Mouse (Mus musculus): ENCODE data around the gene Ssr4. TPM values are rescaled to one million over a fixed set of nuclear protein-coding genes. Genes with fewer than 3 reads are reported as not detected.
A peak's percentile ranks its signal among the peaks of the same experiment; 100 is the strongest.

Gene Ssr4
- polyA plus RNA-seq, 1 experiment from 2014 or later = 160 TPM

DNA sequence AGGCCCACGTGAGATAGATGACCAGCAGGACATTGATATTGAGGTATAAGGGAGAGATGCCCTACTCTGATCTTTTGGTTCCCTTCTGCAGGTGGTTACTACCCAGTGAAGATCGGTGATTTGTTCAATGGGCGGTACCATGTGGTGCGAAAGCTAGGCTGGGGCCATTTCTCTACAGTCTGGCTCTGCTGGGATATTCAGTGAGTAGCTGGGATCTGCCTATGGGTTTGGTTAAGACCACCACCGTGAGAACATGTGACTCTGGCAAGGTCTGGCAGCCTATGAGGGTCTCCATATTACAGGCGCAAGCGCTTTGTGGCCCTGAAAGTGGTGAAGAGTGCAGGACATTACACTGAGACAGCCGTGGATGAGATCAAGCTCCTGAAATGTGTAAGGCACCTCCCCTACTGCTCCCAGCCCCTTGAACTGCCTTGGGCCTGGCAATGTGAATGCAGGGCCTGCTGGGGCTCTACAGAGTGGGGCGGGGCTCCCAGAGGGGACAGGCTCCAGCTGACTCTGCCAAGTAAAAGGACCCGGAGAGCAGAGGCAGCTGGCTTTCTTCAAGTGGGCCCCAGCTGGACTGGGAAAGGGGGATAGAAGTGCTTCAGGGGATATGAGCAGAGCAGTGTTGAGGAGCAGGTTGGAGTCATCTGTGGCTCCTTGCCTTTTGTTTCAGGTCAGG is 11.9 kb upstream of the Ssr4 start:
- Histone ChIP-seq H3K27ac (replicated peaks) (0 out of 2 replicates have a peak overlapping the region, but pooled peaks have one; percentile 33), H3K4me1 (replicated peaks) (peaks cover 6% of the 10 kb centered on the region), H3K36me3 (peaks cover 38% of the 10 kb centered on the region), H3K9ac (no peak overlapping the region), H3K4me2 (no peak overlapping the region), H3K9me3 (no peaks in the 10 kb centered on the region), H3K27me3 (no peaks in the 10 kb centered on the region), H3K4me3 (no peak overlapping the region)
- 73% methylated on average over 10 of the region's 10 CpGs for WGBS
- peak; percentile 41; the same call in 1 of the 2 replicates for ATAC-seq (ENCODE audit: low read depth)

DNA sequence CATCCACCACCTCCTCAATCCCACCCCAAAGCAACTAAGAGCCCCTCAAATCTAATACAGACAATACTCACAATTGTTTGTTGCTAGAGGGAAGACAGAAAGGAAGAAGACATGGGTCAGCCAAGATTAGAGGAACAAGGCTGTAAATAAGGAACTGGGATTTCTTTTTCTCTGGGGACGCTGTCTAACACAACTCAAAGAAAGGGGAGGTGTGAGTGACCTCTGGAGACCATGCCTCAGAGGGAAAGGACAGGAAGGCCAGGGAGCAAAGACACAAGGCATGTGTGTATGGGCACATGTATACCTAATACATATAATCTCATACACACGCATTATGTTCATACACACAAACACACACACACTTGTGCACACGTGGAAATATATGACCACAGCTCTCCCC is 4.6 kb upstream of the Ssr4 start:
- Histone ChIP-seq H3K9ac (no peak overlapping the region), H3K27ac (replicated peaks) (no peak overlapping the region), H3K4me3 (no peak overlapping the region), H3K4me2 (no peak overlapping the region), H3K4me1 (replicated peaks) (peaks cover 15% of the 10 kb centered on the region), H3K9me3 (no peaks in the 10 kb centered on the region), H3K36me3 (peaks cover 49% of the 10 kb centered on the region), H3K27me3 (no peaks in the 10 kb centered on the region)
- 91% methylated on average over 3 of the region's 3 CpGs for WGBS
- ATAC-seq (ENCODE audit: low read depth) = no peak

DNA sequence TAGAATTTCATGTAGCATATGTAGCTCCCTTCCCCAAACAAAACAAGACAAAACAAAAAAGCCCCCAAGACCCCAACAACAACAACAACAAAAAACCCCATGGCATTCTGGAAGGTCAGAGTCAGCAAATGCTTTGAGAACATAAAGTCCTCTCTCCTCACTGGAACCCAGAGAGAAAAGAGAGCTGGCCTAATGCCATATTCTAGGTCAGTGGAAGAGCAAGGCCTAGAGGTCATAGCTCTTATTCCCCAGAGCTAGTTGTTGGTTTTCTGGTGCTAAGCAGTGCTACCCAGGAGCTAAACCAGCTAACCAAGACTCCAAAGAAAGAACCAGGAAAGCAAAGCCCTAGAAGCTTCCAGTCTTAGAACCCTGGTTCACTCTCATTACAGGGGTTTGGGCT is 1.2 kb upstream of the Ssr4 start:
- H3K9me3 ChIP-seq = no peaks in the 10 kb centered on the region
- H3K27ac ChIP-seq (replicated peaks) = peak overlapping the region; percentile 89

DNA sequence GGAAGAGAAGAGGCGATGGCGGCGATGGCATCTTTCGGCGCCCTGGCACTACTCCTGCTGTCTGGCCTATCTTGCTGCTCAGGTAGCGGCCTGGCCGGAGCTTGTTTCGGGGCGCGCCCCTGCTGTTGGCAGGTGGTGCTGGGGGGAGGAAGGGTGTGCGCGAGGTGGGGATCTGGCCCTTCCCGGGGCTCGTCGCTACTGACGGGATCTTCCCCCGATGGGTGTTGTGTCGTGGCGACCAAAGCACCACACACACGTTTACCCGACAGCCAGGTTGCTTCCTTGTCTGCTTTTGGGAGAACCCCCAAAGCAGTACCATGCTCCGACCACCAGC is 364 bp downstream of the Ssr4 start:
- Histone ChIP-seq H3K4me2 (peak overlapping the region; percentile 66), H3K27me3 (no peaks in the 10 kb centered on the region), H3K9me3 (no peaks in the 10 kb centered on the region), H3K4me3 (peak overlapping the region; percentile 57), H3K36me3 (peaks cover 19% of the 10 kb centered on the region), H3K4me1 (replicated peaks) (peaks cover 29% of the 10 kb centered on the region), H3K9ac (peak overlapping the region; percentile 82), H3K27ac (replicated peaks) (peak overlapping the region; percentile 88)
- no peak; the same call in 1 of the 2 replicates for ATAC-seq (ENCODE audit: low read depth)
- WGBS = 27% methylated on average over 22 of the region's 22 CpGs

More for the DNA sequence above, 1.2 kb upstream of the Ssr4 start:
- peak overlapping the region; percentile 65 for H3K4me2 ChIP-seq
- no peak for ATAC-seq (ENCODE audit: low read depth)
- peaks cover 29% of the 10 kb centered on the region for H3K4me1 ChIP-seq (replicated peaks)
- peaks cover 27% of the 10 kb centered on the region for H3K36me3 ChIP-seq
- H3K9ac ChIP-seq = peak overlapping the region; percentile 73
- H3K4me3 ChIP-seq = peak overlapping the region; percentile 57
- no peaks in the 10 kb centered on the region for H3K27me3 ChIP-seq

DNA sequence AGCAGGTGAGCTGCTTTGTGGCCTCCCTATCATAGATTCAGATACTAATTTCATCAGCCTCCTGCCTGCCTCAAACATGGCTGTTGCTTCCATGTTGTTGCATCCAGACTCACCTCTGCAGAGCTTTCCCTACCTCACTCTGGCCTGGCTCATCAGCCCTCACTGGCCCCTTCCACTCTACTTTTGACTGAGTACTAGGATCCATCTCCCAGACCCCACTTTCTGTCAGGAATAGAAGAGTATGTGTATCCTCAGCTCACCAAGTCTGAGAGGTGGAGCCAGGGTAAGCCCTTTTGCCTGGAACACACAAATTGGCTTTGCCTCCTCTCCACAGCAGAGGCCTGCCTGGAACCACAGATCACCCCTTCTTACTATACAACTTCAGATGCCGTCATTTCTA is 1.7 kb downstream of the Ssr4 start:
- H3K9me3 ChIP-seq = no peaks in the 10 kb centered on the region
- ATAC-seq (ENCODE audit: low read depth) = no peak
- H3K27ac ChIP-seq (replicated peaks) = no peak overlapping the region
- peaks cover 29% of the 10 kb centered on the region for H3K4me1 ChIP-seq (replicated peaks)
- H3K4me2 ChIP-seq = peak overlapping the region; percentile 66
- 100% methylated on average over 1 of the region's 1 CpGs for WGBS
- H3K36me3 ChIP-seq = peaks cover 19% of the 10 kb centered on the region
- H3K4me3 ChIP-seq = peak overlapping the region; percentile 57; the same call in 1 of the 2 replicates
- H3K27me3 ChIP-seq = no peaks in the 10 kb centered on the region
- H3K9ac ChIP-seq = 0 out of 2 replicates have a peak overlapping the region, but pooled peaks have one; percentile 82

DNA sequence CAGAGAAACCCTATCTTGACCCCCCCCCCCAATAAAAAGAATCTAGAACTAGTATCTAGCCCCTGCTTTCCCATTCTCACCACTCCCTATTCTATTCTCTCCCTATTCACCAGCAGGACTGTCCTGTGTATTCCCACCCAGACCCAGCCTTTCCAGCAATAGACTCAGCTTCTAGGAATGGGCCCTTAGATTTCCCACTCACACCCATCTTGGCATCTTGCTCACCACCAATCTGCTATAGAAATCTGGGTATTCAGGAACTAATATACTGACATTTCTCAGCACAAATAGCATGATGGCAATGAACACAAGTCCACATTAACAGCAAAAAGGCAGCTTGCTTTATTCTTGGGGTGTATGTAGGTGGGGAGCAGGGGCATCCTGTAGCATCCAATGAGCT is 6.2 kb downstream of the Ssr4 start:
- Histone ChIP-seq H3K9me3 (no peaks in the 10 kb centered on the region), H3K4me2 (no peak overlapping the region), H3K4me3 (no peak overlapping the region), H3K36me3 (peaks cover 35% of the 10 kb centered on the region), H3K27me3 (no peaks in the 10 kb centered on the region), H3K9ac (no peak overlapping the region), H3K4me1 (replicated peaks) (peaks cover 10% of the 10 kb centered on the region), H3K27ac (replicated peaks) (no peak overlapping the region)
- ATAC-seq (ENCODE audit: low read depth) = no peak

DNA sequence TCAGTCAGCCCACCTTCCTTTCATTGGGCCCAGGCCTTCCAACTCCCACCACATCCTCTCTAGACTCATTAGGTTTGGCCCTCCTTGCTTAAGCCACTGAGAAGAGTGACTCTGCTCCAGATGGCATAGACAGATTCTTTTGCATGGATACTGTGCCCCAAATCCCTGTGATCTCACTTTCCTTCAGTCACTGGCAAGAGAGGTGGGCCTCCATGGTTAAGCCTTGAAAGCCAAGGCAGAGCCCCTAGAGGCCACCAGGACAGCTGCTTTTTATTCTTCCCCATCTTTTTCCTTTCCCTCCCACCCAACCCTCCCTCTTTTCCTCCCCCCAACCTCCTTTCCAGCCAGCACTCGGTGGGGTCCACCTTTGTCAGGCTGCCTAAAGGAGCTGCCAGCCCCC is 6.7 kb downstream of the Ssr4 start:
- WGBS = 33% methylated on average over 1 of the region's 1 CpGs

DNA sequence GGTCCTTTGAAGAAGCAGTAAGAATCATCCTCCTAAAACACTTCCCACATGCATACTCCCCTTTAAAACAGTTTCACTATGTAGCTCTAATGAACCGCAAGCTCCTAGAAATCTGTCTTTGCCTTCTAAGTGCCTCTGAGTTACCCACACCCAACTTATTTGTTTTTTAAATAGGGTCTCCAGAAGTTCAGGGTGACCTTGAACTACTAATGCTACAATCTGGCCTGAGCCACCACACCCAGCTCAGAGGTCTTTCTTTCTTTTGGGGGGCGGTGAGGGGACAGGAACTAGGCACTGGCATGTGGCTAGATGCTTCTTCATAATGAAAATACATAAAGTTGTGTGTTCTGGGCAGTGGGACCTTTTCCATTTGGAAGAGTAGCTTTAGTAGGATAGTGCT is 10.7 kb downstream of the Ssr4 start:
- Histone ChIP-seq H3K4me1 (replicated peaks) (no peaks in the 10 kb centered on the region; the same call in 1 of the 2 replicates), H3K9me3 (no peaks in the 10 kb centered on the region), H3K9ac (no peak overlapping the region), H3K36me3 (peaks cover 17% of the 10 kb centered on the region), H3K27ac (replicated peaks) (no peak overlapping the region), H3K4me2 (no peak overlapping the region), H3K27me3 (no peaks in the 10 kb centered on the region), H3K4me3 (no peak overlapping the region)
- ATAC-seq (ENCODE audit: low read depth) = no peak
- WGBS = 95% methylated on average over 2 of the region's 2 CpGs

More for the DNA sequence above, 6.7 kb downstream of the Ssr4 start:
- H3K4me1 ChIP-seq (replicated peaks) = peaks cover 5% of the 10 kb centered on the region
- H3K36me3 ChIP-seq = peaks cover 35% of the 10 kb centered on the region
- H3K9me3 ChIP-seq = no peaks in the 10 kb centered on the region
- no peak overlapping the region for H3K4me3 ChIP-seq
- no peaks in the 10 kb centered on the region for H3K27me3 ChIP-seq
- no peak overlapping the region for H3K27ac ChIP-seq (replicated peaks)
- H3K4me2 ChIP-seq = no peak overlapping the region
- ATAC-seq (ENCODE audit: low read depth) = no peak
- no peak overlapping the region for H3K9ac ChIP-seq

DNA sequence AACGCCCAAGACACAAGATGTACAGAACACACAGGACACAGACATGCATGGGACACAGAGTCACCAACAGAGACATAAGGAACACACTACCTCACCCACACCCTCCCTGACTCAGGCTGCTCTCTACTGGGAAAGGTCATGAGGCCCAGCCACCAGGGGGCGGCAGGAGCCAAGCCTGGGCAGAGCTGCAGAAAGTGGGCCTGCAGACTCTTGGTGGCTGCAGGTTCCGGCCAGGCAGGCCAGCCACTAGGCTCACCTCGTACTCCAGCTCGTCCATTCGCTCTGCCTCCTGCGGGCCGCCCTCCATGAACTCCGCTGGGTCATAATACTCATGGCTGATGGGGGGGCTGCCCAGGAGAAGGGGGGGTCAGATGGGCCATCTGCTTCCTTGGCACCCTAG is 11.7 kb downstream of the Ssr4 start:
- Histone ChIP-seq H3K4me1 (replicated peaks) (no peaks in the 10 kb centered on the region; the same call in 1 of the 2 replicates), H3K4me3 (no peak overlapping the region), H3K36me3 (peaks cover 17% of the 10 kb centered on the region), H3K27me3 (no peaks in the 10 kb centered on the region), H3K9ac (no peak overlapping the region), H3K9me3 (no peaks in the 10 kb centered on the region), H3K27ac (replicated peaks) (no peak overlapping the region), H3K4me2 (no peak overlapping the region)
- WGBS = 35% methylated on average over 9 of the region's 9 CpGs
- peak; percentile 66 for ATAC-seq (ENCODE audit: low read depth)

DNA sequence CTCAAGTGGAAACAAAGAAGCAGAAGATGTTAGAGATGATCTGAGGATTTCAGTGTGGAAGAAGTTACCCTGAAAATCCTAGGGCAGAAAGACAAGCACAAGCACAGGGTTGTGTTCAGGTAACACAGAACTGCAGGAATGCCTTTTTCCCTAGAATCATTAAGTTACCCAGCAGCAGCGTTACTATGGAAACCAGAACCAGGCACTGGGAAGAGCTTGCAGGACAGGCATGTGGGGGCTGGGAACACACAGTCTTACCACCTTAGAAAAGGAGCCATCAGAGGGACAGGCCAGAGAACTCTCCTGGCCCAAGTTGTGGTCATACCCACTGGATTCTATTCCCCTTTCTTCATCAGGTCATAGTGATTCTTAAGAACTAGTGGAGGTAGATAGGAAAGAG is 19.0 kb downstream of the Ssr4 start:
- no peaks in the 10 kb centered on the region for H3K9me3 ChIP-seq
- no peak overlapping the region for H3K4me3 ChIP-seq
- H3K27me3 ChIP-seq = no peaks in the 10 kb centered on the region
- H3K4me1 ChIP-seq (replicated peaks) = peaks cover 12% of the 10 kb centered on the region
- peak; percentile 50; the same call in 1 of the 2 replicates for ATAC-seq (ENCODE audit: low read depth)
- no peak overlapping the region for H3K4me2 ChIP-seq
- 35% methylated on average over 1 of the region's 1 CpGs for WGBS
- no peaks in the 10 kb centered on the region for H3K36me3 ChIP-seq
- H3K9ac ChIP-seq = no peak overlapping the region
- H3K27ac ChIP-seq (replicated peaks) = no peak overlapping the region

DNA sequence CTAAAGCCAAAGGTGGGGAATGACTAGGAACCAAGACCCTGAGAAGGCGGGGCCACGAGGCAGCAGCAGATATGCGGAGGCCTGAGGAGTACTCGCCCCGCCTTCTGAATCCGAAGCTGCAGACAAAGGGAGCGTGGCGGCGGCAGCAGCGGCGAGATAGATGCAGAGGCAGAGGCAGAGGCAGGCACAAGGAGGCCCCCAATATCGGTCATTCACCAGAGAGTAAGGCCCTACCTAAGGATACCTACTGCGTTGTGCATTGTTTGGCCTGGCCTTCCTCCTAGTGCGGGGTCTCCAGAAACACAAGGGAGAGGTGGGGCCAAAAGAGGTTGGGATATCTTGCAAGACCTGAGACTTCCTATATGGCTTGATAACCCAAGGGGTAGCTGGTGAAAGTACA is 28.2 kb downstream of the Ssr4 start:
- peak overlapping the region; percentile 31 for H3K4me3 ChIP-seq
- H3K27ac ChIP-seq (replicated peaks) = peak overlapping the region; percentile 82
- peak overlapping the region; percentile 69 for H3K9ac ChIP-seq
- H3K4me1 ChIP-seq (replicated peaks) = no peaks in the 10 kb centered on the region
- ATAC-seq (ENCODE audit: low read depth) = peak; percentile 86
- no peaks in the 10 kb centered on the region for H3K27me3 ChIP-seq
- H3K4me2 ChIP-seq = peak overlapping the region; percentile 52
- no peaks in the 10 kb centered on the region for H3K36me3 ChIP-seq
- 21% methylated on average over 14 of the region's 14 CpGs for WGBS
- H3K9me3 ChIP-seq = no peaks in the 10 kb centered on the region

DNA sequence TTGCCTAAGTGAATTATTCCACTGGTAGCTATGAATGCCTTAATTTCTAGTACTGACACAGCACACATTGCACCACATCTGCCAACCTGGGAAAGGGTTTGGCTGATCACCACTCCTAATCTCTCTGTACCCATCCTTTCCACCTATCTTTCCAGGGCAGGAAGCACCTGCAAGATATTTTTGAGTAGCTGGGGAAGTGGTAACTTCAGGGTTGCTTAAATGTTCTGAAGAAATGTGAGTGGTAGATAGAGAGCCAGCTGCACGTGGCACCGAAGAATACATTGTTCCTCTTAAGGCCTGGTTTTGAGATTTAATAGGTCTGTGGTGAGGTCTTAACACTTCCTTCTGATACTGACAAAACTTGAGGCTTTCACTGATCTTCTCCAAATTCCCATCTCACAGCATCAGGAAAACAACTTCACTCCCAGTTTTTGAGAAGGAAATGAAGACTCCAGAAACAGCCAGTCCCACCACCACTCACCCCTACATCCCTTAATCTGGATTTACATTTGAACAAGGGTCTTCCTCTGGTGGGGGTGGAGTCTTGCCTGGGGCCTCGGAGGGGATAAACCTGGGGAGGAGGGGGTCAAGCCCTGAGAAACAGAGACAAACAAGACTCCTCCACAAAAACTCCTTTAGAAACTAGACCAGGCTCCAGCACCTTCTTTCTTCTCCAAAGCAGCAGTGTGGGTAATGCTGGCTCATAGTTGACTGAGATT is 29.9 kb downstream of the Ssr4 start:
- peaks cover 4% of the 10 kb centered on the region for H3K4me1 ChIP-seq (replicated peaks)
- ATAC-seq (ENCODE audit: low read depth) = no peak
- no peaks in the 10 kb centered on the region for H3K27me3 ChIP-seq
- H3K36me3 ChIP-seq = no peaks in the 10 kb centered on the region
- no peaks in the 10 kb centered on the region for H3K9me3 ChIP-seq
- no peak overlapping the region for H3K9ac ChIP-seq
- 64% methylated on average over 3 of the region's 3 CpGs for WGBS
- no peak overlapping the region for H3K27ac ChIP-seq (replicated peaks)
- no peak overlapping the region for H3K4me2 ChIP-seq
- H3K4me3 ChIP-seq = no peak overlapping the region

All from neural tube, embryonic 13.5 days (tissue).